Mouse (Mus musculus) midbrain, embryonic 15.5 days (tissue): Measurements from ENCODE around the gene Trpc4ap. TPM values are rescaled to one million over a fixed set of nuclear protein-coding genes. Genes with fewer than 3 reads are reported as not detected.
"Not testable (repeated sequence)": the region's sequence is repeated elsewhere in the genome, so short reads cannot be mapped to it uniquely, and the experiment has no call there.

Experiments used
- ATAC-seq: fragments of 200-750 bp; cut with Nextera tagmentation; replicated peaks from 2 replicates; pipeline ENCODE4 v1.8.0; 2017; ENCODE audit warnings: moderate TSS enrichment
- H3K27ac ChIP-seq: fragments of 300-500 bp; sonication (generic); 2 replicates; pipeline ENCODE4 v1.5.1; 2015; ENCODE audit warnings: mild to moderate bottlenecking, inconsistent platforms
- H3K27me3 ChIP-seq: fragments of 300-500 bp; sonication (generic); replicated peaks from 2 replicates; pipeline ENCODE4 v1.6.1; 2015; ENCODE audit warnings: inconsistent platforms
- H3K36me3 ChIP-seq: fragments of 300-500 bp; sonication (generic); replicated peaks from 2 replicates; pipeline ENCODE4 v1.6.1; 2015; ENCODE audit warnings: inconsistent platforms
- H3K4me1 ChIP-seq: fragments of 300-500 bp; sonication (generic); 2 replicates; pipeline ENCODE4 v1.6.1; 2015; ENCODE audit warnings: inconsistent platforms
- H3K4me2 ChIP-seq: fragments of 300-500 bp; sonication (generic); 2 replicates; pipeline ENCODE4 v1.6.1; 2015; ENCODE audit warnings: inconsistent platforms, mild to moderate bottlenecking, moderate library complexity
- H3K4me3 ChIP-seq: fragments of 300-500 bp; sonication (generic); 2 replicates; pipeline ENCODE4 v1.5.1; 2015; ENCODE audit warnings: mild to moderate bottlenecking, inconsistent platforms
- H3K9ac ChIP-seq: fragments of 300-500 bp; sonication (generic); 2 replicates; pipeline ENCODE4 v1.6.1; 2015; ENCODE audit warnings: mild to moderate bottlenecking, inconsistent platforms
- H3K9me3 ChIP-seq: fragments of 300-500 bp; sonication (generic); 2 replicates; pipeline ENCODE4 v1.6.1; 2016; ENCODE audit warnings: inconsistent platforms
- WGBS: fragments of 180-500 bp; shearing (Covaris S2); methylation state at CpG from one replicate; pipeline ENCODE4 v1.1.7; 2015; ENCODE audit warnings: mixed read lengths; 5-methylcytosine and 5-hydroxymethylcytosine counted together
- polyA plus RNA-seq: library from polyadenylated mRNA; unstranded; fragments of >200 nt; fragmentation: Nextera tagmentation; extraction: Ambion mirVana; gene quantifications from 2 replicates; pipeline ENCODE4 v1.2.1, GENCODE M21; 2015

Trpc4ap gene
- polyA plus RNA-seq, 1 experiment from 2014 or later = 166 TPM

DNA sequence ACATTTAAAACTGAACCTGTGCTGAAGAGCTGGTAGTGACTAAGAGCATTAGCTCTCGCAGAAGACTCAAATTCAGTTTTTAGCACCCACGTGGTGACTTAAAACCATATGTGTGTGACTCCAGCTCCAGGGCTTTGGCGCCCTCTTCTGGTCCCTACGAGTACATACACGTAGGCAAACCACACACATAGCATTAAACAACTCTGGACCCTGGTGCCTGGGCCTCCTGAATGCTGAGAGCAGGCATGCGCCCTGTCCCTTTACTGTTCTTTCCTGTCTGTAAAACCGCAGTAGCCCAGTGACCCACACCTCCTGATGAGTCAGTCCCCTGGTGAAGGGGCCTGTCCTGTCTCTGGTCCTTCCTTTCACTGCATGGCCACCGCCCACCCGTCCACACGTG lies 67.5 kb downstream of the Trpc4ap start:
- Histone ChIP-seq H3K9ac (no peak overlapping the region), H3K9me3 (no peaks in the 10 kb centered on the region), H3K27me3 (peaks cover 20% of the 10 kb centered on the region), H3K36me3 (no peaks in the 10 kb centered on the region), H3K4me3 (no peak overlapping the region), H3K4me1 (peaks cover 12% of the 10 kb centered on the region), H3K27ac (no peak overlapping the region), H3K4me2 (no peak overlapping the region)
- ATAC-seq = no peak
- WGBS = 40% methylated on average over 10 of the region's 10 CpGs

DNA sequence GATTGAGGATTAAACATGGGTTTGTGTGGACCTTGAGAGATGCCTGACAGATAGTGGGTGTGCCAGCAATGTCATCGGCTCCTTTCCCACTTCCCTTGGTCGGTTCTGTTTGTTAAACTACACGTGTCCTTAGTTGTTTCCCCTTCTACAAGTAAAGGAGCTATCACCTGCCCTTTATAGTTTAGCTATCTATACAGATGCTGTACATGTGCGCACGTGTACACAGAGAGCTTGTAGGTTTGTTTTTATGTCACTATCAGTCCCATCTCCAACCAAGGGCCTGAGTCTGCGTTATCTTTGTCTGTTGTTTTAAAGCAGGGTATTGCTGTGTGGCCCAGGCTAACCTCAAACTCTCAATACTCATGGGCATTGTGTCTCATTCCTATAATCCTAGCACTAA lies 68.2 kb downstream of the Trpc4ap start:
- no peak overlapping the region for H3K4me3 ChIP-seq
- ATAC-seq = no peak
- 88% methylated on average over 6 of the region's 6 CpGs for WGBS

GRCm38 (mm10) chr2:155622606-155623005 lies 69.6 kb downstream of the Trpc4ap start:
- 28% methylated on average over 11 of the region's 11 CpGs for WGBS
- Histone ChIP-seq H3K27ac (no peak overlapping the region), H3K9ac (no peak overlapping the region), H3K9me3 (no peaks in the 10 kb centered on the region), H3K36me3 (no peaks in the 10 kb centered on the region), H3K4me3 (no peak overlapping the region), H3K4me1 (no peaks in the 10 kb centered on the region), H3K4me2 (no peak overlapping the region), H3K27me3 (peaks cover 4% of the 10 kb centered on the region; the same call in 1 of the 2 replicates)
- ATAC-seq = no peak

More for the DNA sequence above, 68.2 kb downstream of the Trpc4ap start:
- no peak overlapping the region for H3K27ac ChIP-seq
- H3K9me3 ChIP-seq = no peaks in the 10 kb centered on the region
- H3K4me1 ChIP-seq = peaks cover 4% of the 10 kb centered on the region
- H3K27me3 ChIP-seq = peaks cover 18% of the 10 kb centered on the region
- H3K4me2 ChIP-seq = no peak overlapping the region
- H3K36me3 ChIP-seq = no peaks in the 10 kb centered on the region
- H3K9ac ChIP-seq = no peak overlapping the region

GRCm38 (mm10) chr2:155619817-155620216 lies 72.4 kb downstream of the Trpc4ap start:
- no peaks in the 10 kb centered on the region for H3K36me3 ChIP-seq
- H3K4me3 ChIP-seq = no peak overlapping the region
- H3K27me3 ChIP-seq = no peaks in the 10 kb centered on the region
- no peaks in the 10 kb centered on the region for H3K4me1 ChIP-seq
- no peak overlapping the region for H3K27ac ChIP-seq
- WGBS = 24% methylated on average over 8 of the region's 8 CpGs
- no peak overlapping the region for H3K9ac ChIP-seq
- 0 out of 2 replicates have a peak, but pooled peaks have one; percentile 65 for ATAC-seq
- H3K9me3 ChIP-seq = no peaks in the 10 kb centered on the region
- no peak overlapping the region for H3K4me2 ChIP-seq

GRCm38 (mm10) chr2:155616971-155617370 lies 75.2 kb downstream of the Trpc4ap start:
- peaks cover 4% of the 10 kb centered on the region; the same call in 1 of the 2 replicates for H3K4me1 ChIP-seq
- no peak overlapping the region for H3K4me3 ChIP-seq
- 55% methylated on average over 6 of the region's 6 CpGs for WGBS
- H3K9me3 ChIP-seq = no peaks in the 10 kb centered on the region
- H3K4me2 ChIP-seq = no peak overlapping the region
- no peak overlapping the region for H3K27ac ChIP-seq
- no peak overlapping the region for H3K9ac ChIP-seq
- H3K36me3 ChIP-seq = no peaks in the 10 kb centered on the region
- no peak for ATAC-seq
- 0 out of 2 replicates have a peak, but pooled peaks cover 6% of the 10 kb centered on the region for H3K27me3 ChIP-seq

DNA sequence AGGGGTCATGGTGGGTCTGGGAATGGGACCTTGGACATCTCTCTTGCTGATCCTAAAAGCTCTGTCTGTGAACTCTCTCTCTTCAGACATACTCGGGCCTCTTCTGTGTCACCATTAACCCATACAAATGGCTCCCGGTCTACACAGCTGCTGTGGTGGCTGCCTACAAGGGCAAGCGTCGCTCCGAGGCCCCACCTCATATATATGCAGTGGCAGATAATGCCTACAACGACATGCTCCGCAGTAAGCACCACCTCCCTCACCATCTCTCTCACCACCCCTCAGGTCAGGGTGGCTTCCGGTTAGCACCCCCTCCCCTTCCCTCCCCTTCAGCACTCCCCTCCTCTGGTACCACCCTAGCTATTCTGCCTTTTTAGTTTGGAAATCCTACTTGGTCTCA lies 78.2 kb downstream of the Trpc4ap start:
- H3K27me3 ChIP-seq = 0 out of 2 replicates have a peak, but pooled peaks cover 6% of the 10 kb centered on the region
- no peak overlapping the region for H3K4me3 ChIP-seq
- H3K4me1 ChIP-seq = peaks cover 4% of the 10 kb centered on the region; the same call in 1 of the 2 replicates
- H3K9me3 ChIP-seq = no peaks in the 10 kb centered on the region
- H3K27ac ChIP-seq = no peak overlapping the region
- H3K36me3 ChIP-seq = no peaks in the 10 kb centered on the region
- H3K4me2 ChIP-seq = peak overlapping the region; percentile 42
- no peak for ATAC-seq
- no peak overlapping the region for H3K9ac ChIP-seq
- 72% methylated on average over 8 of the region's 8 CpGs for WGBS

- peak overlapping the region; percentile 42 for H3K4me2 ChIP-seq
- 5% methylated on average over 20 of the region's 20 CpGs for WGBS
- peaks cover 4% of the 10 kb centered on the region; the same call in 1 of the 2 replicates for H3K4me1 ChIP-seq
- H3K36me3 ChIP-seq = no peaks in the 10 kb centered on the region
- no peak overlapping the region for H3K9ac ChIP-seq
- peak overlapping the region; percentile 23 for H3K4me3 ChIP-seq
- peak; percentile 60; the same call in 1 of the 2 replicates for ATAC-seq
- H3K27me3 ChIP-seq = 0 out of 2 replicates have a peak, but pooled peaks cover 6% of the 10 kb centered on the region
- no peaks in the 10 kb centered on the region for H3K9me3 ChIP-seq
- no peak overlapping the region for H3K27ac ChIP-seq
Measured at GRCm38 (mm10) chr2:155613326-155613755, 78.8 kb downstream of the Trpc4ap start.

- no peak overlapping the region for H3K9ac ChIP-seq
- H3K36me3 ChIP-seq = no peaks in the 10 kb centered on the region
- H3K27me3 ChIP-seq = 0 out of 2 replicates have a peak, but pooled peaks cover 6% of the 10 kb centered on the region
- H3K27ac ChIP-seq = no peak overlapping the region
- WGBS = 89% methylated on average over 9 of the region's 9 CpGs
- H3K9me3 ChIP-seq = no peaks in the 10 kb centered on the region
- ATAC-seq = no peak
- no peak overlapping the region for H3K4me2 ChIP-seq
- no peak overlapping the region for H3K4me3 ChIP-seq
- H3K4me1 ChIP-seq = peaks cover 4% of the 10 kb centered on the region; the same call in 1 of the 2 replicates
Measured at GRCm38 (mm10) chr2:155611834-155612550, 80.2 kb downstream of the Trpc4ap start.

GRCm38 (mm10) chr2:155610978-155611377 lies 81.2 kb downstream of the Trpc4ap start, which contains the start of gene Myh7b:
TSS of gene Myh7b (plus strand) at chr2:155611212.
- H3K27ac ChIP-seq = no peak within 1 kb of the TSS
- 0 out of 2 replicates have a peak, but pooled peaks cover 6% of the 10 kb centered on the region for H3K27me3 ChIP-seq
- whole genome bisulfite sequencing = 36% methylated on average over 4 of the region's 4 CpGs
- H3K4me1 ChIP-seq = peaks cover 4% of the 10 kb centered on the region; the same call in 1 of the 2 replicates
- no peaks in the 10 kb centered on the region for H3K36me3 ChIP-seq
- ATAC-seq = no peak
- H3K4me3 ChIP-seq = no peak within 1 kb of the TSS
- no peak within 1 kb of the TSS for H3K4me2 ChIP-seq
- H3K9me3 ChIP-seq = no peaks in the 10 kb centered on the region
- H3K9ac ChIP-seq = no peak within 1 kb of the TSS

DNA sequence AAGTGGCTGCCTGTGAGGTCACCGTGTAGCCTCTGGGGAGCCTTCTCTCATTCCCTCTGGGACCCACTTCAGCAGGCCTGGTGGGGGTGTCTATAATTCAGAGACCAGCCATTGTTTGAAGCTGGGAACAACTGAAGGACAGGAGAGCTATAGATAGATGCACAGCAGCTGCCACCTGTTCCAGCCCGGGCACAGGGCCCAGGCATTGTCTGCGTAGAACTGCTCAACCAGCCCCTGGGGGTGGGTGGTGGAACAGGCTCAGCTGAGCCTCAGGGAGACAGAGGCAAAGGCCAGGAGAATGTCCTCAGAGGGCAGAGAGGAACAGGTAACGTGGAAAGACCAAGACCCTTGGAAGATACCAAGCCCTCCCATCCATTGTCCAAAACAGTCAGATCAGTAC lies 85.8 kb downstream of the Trpc4ap start:
- H3K4me3 ChIP-seq = no peak overlapping the region
- ATAC-seq = no peak
- H3K9ac ChIP-seq = no peak overlapping the region
- H3K36me3 ChIP-seq = no peaks in the 10 kb centered on the region
- H3K27ac ChIP-seq = no peak overlapping the region
- H3K27me3 ChIP-seq = no peaks in the 10 kb centered on the region
- no peaks in the 10 kb centered on the region for H3K9me3 ChIP-seq
- no peaks in the 10 kb centered on the region for H3K4me1 ChIP-seq
- H3K4me2 ChIP-seq = no peak overlapping the region
- 76% methylated on average over 4 of the region's 4 CpGs for WGBS

DNA sequence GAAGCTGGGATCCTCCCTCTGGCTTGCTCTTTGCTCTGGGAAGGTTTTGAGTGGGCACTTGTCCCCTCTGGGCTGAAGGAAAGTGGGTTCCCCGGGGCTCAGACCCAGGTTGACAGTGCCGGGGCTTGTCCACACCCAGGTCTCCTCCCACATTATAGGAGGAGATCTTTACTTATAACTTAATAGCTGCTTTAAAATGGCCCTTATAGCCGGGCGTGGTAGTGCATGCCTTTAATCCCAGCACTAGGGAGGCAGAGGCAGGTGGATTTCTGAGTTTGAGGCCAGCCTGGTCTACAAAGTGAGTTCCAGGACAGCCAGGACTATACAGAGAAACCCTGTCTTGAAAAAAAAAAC lies 87.0 kb downstream of the Trpc4ap start:
- not testable (repeated sequence) for H3K4me3 ChIP-seq, H3K4me1 ChIP-seq, H3K9ac ChIP-seq, H3K27ac ChIP-seq, H3K4me2 ChIP-seq, H3K36me3 ChIP-seq, ATAC-seq, H3K27me3 ChIP-seq, H3K9me3 ChIP-seq
- WGBS = 82% methylated on average over 4 of the region's 4 CpGs

DNA sequence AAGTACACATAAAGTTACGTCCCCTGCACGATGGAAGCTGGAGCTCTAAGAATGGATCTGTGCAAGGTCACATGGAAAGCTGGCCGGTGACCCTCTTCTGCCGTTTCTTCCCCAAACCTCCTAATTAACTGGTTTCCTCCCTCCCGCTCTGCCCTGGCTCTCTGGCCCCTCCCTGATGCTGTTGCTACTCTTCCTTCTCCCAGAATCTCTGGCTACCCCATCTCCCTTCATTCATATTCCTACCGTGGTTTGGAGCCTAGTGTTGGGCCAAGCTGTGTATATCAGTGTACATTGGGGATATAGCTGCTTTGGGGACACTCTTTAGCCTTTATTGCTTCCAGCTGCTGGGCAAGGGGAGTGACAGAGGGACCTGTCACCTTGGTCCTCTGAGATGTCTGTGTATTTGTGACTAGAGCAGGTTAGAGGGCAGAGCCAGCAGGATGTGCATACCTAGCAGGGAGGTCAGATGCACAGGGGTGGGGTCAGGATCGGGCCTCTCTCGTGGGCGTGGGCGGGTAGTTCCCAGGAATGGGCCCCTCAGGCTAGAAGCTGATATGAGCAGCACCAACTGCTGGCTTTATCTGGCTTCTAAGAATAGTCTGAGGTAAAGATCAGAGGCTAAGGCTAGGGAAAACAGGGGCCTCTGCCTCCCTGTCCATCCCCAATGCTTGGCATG lies 87.5 kb downstream of the Trpc4ap start:
- Histone ChIP-seq H3K9me3 (no peaks in the 10 kb centered on the region), H3K4me1 (no peaks in the 10 kb centered on the region), H3K36me3 (no peaks in the 10 kb centered on the region), H3K4me3 (no peak overlapping the region), H3K27ac (no peak overlapping the region), H3K27me3 (no peaks in the 10 kb centered on the region), H3K4me2 (no peak overlapping the region), H3K9ac (no peak overlapping the region)
- WGBS = 66% methylated on average over 10 of the region's 10 CpGs
- no peak for ATAC-seq
